ENCODE assay signal across 19 mouse cellular contexts in the genomic region with DNA sequence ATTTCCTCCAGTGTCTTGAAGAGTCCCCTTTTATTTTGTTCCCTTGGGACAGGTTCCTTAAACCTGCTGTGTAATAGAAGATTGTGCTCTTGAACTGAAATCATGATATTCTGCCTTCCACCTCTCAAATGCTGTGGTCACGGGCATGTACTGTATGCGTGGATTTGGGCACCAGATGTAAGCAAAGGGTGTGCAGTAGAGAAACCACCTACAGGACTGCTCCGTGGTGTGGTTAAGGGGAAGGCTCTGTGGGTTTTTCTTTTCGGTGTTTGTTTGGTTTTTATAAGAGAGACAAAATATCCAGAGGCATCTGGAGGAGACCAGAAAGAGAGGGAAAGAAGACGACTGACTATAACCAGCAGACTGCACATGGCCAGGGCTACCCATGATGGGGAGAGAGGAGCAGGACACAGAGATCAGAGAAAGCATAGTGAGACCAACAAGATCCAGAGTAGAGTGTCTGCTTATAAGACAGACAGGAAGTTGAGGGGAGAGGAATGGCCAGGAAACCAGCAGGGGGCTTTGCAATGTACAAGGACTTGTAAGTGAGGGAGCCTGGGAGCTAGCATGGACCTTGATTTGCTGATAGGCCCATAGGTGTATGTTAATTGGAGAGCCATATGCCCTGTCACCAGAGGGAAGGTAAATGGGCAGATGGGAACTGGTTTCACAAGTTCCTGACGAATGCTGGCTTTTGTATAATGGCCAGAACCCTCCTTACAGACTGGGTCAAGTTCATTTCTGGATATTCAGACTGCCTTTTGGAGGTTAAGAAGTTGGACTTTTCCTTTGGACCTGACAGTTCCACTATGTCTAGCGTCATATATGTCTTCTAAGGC.
A peak's percentile ranks its signal among the peaks of the same experiment; 100 is the strongest.
DNase-seq lines count a peak whose midpoint lies in the region; ATAC-seq lines count a peak whose summit lies in the region.
"Had no signal": no experiment of that assay in that cellular context is flagged by ENCODE, and none has a peak within 500 bp of the region (broad histone marks: within the 10 kb centered on the region; RNA-seq: fewer than 3 reads in every experiment).

No protein-coding gene starts in this region.

- H3K36me3 ChIP-seq in kidney, embryonic 15.5 days = no peaks in the 10 kb centered on the region
- H3K36me3 ChIP-seq: forebrain, embryonic 10.5 days; heart, embryonic 10.5 days; hindbrain, embryonic 13.5 days; intestine, embryonic 15.5 days; liver, embryonic 12.5 days; midbrain, embryonic 15.5 days had no signal

- no peak overlapping the region for H3K4me3 ChIP-seq in kidney, embryonic 15.5 days (replicated peaks)
- H3K4me3 ChIP-seq: forebrain, embryonic 10.5 days; heart, embryonic 10.5 days; hindbrain, embryonic 13.5 days; intestine, embryonic 15.5 days; layer of hippocampus, adult 2 months; liver, embryonic 12.5 days; midbrain, embryonic 15.5 days had no signal

- no peaks in the 10 kb centered on the region for H3K9me3 ChIP-seq in kidney, embryonic 15.5 days (replicated peaks)
- H3K9me3 ChIP-seq: forebrain, embryonic 10.5 days; heart, embryonic 10.5 days; hindbrain, embryonic 13.5 days; intestine, embryonic 15.5 days; liver, embryonic 12.5 days; midbrain, embryonic 15.5 days had no signal

- WGBS in kidney, embryonic 15.5 days = 77% methylated on average over 7 of the region's 7 CpGs

- no peak for DNase-seq in kidney, postnatal 25 days
- peak; percentile 18 to 23 for DNase-seq in CD8-positive naive resting alpha-beta T cell, adult 2 months (ENCODE audit: low read depth in 2 of 2, low spot score in 2 of 2)
- peak; percentile 53 for DNase-seq in thymus, postnatal 25 days
- DNase-seq in cerebellum, postnatal 4 days (ENCODE audit: low spot score in 2 of 2) = no peak
- DNase-seq in right cerebral cortex, postnatal 4 days = no peak
- DNase-seq: adrenal gland, postnatal 10 days; gastrocnemius, postnatal 10 days; heart, postnatal 10 days; left cerebral cortex, postnatal 4 days; lung, embryonic 14.5 days had no signal

- H3K27ac ChIP-seq in kidney, embryonic 15.5 days = peak overlapping the region; percentile 78
- H3K27ac ChIP-seq: forebrain, embryonic 10.5 days; heart, embryonic 10.5 days; hindbrain, embryonic 13.5 days; intestine, embryonic 15.5 days; layer of hippocampus, adult 2 months; liver, embryonic 12.5 days; midbrain, embryonic 15.5 days had no signal

- H3K4me2 ChIP-seq in kidney, embryonic 15.5 days = no peak overlapping the region
- H3K4me2 ChIP-seq: hindbrain, embryonic 13.5 days; intestine, embryonic 15.5 days; liver, embryonic 12.5 days; lung, embryonic 14.5 days; midbrain, embryonic 15.5 days had no signal

- peaks cover 47% of the 10 kb centered on the region for H3K4me1 ChIP-seq in kidney, embryonic 15.5 days
- H3K4me1 ChIP-seq: liver, embryonic 12.5 days; midbrain, embryonic 15.5 days had no signal

- no peaks in the 10 kb centered on the region for H3K27me3 ChIP-seq in kidney, embryonic 15.5 days
- H3K27me3 ChIP-seq: hindbrain, embryonic 13.5 days; intestine, embryonic 15.5 days; liver, embryonic 12.5 days; midbrain, embryonic 15.5 days had no signal

- H3K9ac ChIP-seq in kidney, embryonic 15.5 days = no peak overlapping the region
- H3K9ac ChIP-seq: hindbrain, embryonic 13.5 days; intestine, embryonic 15.5 days; liver, embryonic 12.5 days; lung, embryonic 14.5 days; midbrain, embryonic 15.5 days had no signal

- no peak for ATAC-seq in kidney, embryonic 15.5 days (replicated peaks; ENCODE audit: low FRiP score)
- peak; percentile 18; the same call in 1 of the 2 replicates for ATAC-seq in granulocyte monocyte progenitor cell, adult 5-6 weeks (replicated peaks; ENCODE audit: poor library complexity, severe bottlenecking)
- ATAC-seq: intestine, embryonic 15.5 days; liver, embryonic 12.5 days; midbrain, embryonic 15.5 days had no signal

Comparison
In these comparisons a context has a peak if more than half of its experiments do, and no peak if none do; other contexts are left out.
1. DNase-seq: peak in CD8-positive naive resting alpha-beta T cell, adult 2 months (2 of 2) and thymus, postnatal 25 days (single experiment); none in kidney, postnatal 25 days (0 of 2), cerebellum, postnatal 4 days (0 of 2) and right cerebral cortex, postnatal 4 days (single experiment).